Mouse (Mus musculus): ENCODE results near the gene Gdap1l1. TPM values are rescaled to one million over a fixed set of nuclear protein-coding genes. Genes with fewer than 3 reads are reported as not detected.
"Not testable (repeated sequence)": the region's sequence is repeated elsewhere in the genome, so short reads cannot be mapped to it uniquely, and the experiment has no call there.

The Gdap1l1 gene
- polyA plus RNA-seq, 1 experiment, result 0.31 TPM

DNA sequence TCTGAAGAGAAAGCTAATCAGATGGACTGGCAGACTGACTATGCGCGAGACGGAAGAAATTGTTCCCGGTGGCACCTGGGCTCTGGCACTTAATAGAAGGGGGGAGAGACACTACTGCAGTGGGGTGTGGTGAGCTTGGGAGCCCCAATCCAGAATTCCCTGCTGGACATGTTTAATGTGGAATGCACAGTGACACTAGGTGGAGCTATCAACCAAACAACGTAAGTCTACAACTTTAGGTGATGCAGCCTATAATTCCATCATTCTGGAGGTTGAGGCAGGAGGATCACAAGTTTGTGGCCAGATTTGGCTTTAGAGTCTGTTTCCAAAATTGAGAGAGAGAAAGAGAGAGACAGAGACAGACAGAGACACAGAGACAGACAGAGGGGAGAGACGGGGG lies 14.5 kb downstream of the Gdap1l1 start:
- no peak for TF ChIP-seq POLR2A (IDR thresholded peaks at IDR 0.05; ENCODE audit: low read depth, low read length)
- peak; percentile 39; the same call in 1 of the 2 replicates for TF ChIP-seq CTCF (conservative IDR thresholded peaks at IDR 0.05; ENCODE audit: insufficient read depth, insufficient read length, low read depth, low read length)
- WGBS, result 83% methylated on average over 6 of the region's 6 CpGs

DNA sequence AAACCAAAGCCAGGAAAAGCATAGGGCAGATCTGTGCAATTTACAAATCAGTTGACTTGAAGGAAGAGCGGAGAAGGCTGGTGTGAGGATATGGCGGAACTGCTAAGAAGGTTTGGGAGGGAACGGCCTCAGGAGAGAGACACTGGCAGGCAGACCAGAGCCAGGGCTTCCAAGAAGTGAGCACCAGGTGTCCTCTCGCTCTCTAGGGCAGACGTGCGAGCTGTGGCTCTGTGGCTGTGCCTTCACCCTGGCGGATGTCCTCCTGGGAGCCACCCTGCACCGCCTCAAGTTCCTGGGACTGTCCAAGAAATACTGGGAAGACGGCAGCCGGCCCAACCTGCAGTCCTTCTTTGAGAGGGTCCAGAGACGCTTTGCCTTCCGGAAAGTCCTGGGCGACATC lies 15.1 kb downstream of the Gdap1l1 start:
- peak; percentile 24 for DNase-seq
- Histone ChIP-seq H3K27ac (ENCODE audit: insufficient read depth, low read depth, low read length) (no peak overlapping the region), H3K4me3 (ENCODE audit: insufficient read depth, low read depth, low read length) (no peak overlapping the region), H3K4me1 (ENCODE audit: control insufficient read depth, insufficient read depth, low read length) (no peaks in the 10 kb centered on the region), H3K27me3 (replicated peaks; ENCODE audit: control insufficient read depth, insufficient read depth, low read length) (no peaks in the 10 kb centered on the region), H3K36me3 (ENCODE audit: control insufficient read depth, insufficient read depth, low read length) (no peaks in the 10 kb centered on the region)
- 83% methylated on average over 13 of the region's 13 CpGs for WGBS
- no peak for TF ChIP-seq POLR2A (IDR thresholded peaks at IDR 0.05; ENCODE audit: low read depth, low read length)
- no peak for TF ChIP-seq CTCF (conservative IDR thresholded peaks at IDR 0.05; ENCODE audit: insufficient read depth, insufficient read length, low read depth, low read length)

More for the DNA sequence above, 14.5 kb downstream of the Gdap1l1 start:
- H3K36me3 ChIP-seq (ENCODE audit: control insufficient read depth, insufficient read depth, low read length), result no peaks in the 10 kb centered on the region
- H3K4me3 ChIP-seq (ENCODE audit: insufficient read depth, low read depth, low read length), result no peak overlapping the region
- H3K27me3 ChIP-seq (replicated peaks; ENCODE audit: control insufficient read depth, insufficient read depth, low read length), result no peaks in the 10 kb centered on the region
- H3K27ac ChIP-seq (ENCODE audit: insufficient read depth, low read depth, low read length), result no peak overlapping the region
- peak; percentile 9 for DNase-seq
- no peaks in the 10 kb centered on the region for H3K4me1 ChIP-seq (ENCODE audit: control insufficient read depth, insufficient read depth, low read length)

DNA sequence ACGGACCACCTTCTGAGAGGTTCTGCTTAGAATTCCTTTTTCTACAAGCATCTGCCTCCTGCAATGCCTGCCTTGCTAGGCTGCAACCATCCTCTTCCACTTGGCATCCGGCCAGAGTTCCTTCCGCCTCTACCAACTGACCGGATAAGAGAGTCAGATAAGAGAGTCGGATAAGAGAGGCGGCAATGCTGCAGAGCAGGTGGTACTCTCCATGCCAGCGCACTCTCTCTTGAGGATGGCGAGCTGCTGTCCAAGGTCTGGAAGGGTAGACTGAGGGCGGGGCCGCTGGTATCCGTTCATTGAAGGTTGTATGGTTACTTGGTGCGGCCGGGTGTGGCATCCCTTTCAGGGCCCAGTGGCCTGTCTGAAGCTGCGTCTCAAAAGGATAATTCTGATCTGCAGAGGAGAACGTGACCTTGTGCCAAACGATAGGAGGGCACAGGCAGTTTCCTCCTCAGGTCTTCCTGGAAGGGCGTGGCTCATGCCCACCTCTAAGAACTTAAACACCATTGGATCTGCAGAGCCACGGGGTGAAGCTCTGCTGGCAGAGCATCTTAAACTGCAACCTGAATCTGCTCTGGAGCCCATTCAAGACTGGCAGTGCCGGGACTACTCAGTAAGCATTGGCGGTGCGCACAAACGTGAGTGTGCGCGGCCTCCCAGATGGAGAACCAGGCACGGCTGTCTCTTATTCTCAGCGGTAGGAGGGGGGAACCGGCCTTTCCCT lies 20.4 kb downstream of the Gdap1l1 start:
- H3K4me3 ChIP-seq (ENCODE audit: insufficient read depth, low read depth, low read length), result no peak overlapping the region
- TF ChIP-seq CTCF (conservative IDR thresholded peaks at IDR 0.05; ENCODE audit: insufficient read depth, insufficient read length, low read depth, low read length) (no peak), POLR2A (IDR thresholded peaks at IDR 0.05; ENCODE audit: low read depth, low read length) (no peak)
- no peaks in the 10 kb centered on the region for H3K4me1 ChIP-seq (ENCODE audit: control insufficient read depth, insufficient read depth, low read length)
- WGBS, result 45% methylated on average over 27 of the region's 27 CpGs
- H3K27ac ChIP-seq (ENCODE audit: insufficient read depth, low read depth, low read length), result no peak overlapping the region
- no peaks in the 10 kb centered on the region for H3K27me3 ChIP-seq (replicated peaks; ENCODE audit: control insufficient read depth, insufficient read depth, low read length)
- H3K36me3 ChIP-seq (ENCODE audit: control insufficient read depth, insufficient read depth, low read length), result no peaks in the 10 kb centered on the region
- no peak for DNase-seq

DNA sequence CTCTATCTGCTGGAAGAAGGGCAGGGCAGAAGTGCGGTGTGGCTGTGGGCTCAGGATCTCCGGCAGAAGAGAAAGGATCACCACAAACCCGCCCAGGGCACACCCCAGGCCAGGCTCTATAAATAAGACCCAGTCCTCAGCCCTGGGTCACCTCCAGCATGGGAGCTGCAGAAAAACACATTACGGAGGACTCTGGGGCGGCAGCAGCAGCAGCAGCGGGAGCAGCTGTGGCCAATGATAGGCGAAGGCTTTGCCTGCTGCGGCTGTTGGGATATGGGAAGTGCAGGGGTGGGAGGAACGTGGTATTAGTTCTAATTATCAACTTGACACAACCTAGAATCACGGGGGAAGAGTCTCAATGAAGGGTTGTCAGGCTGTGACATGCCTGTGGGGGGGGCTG lies 21.1 kb downstream of the Gdap1l1 start:
- Histone ChIP-seq H3K4me3 (ENCODE audit: insufficient read depth, low read depth, low read length) (no peak overlapping the region), H3K36me3 (ENCODE audit: control insufficient read depth, insufficient read depth, low read length) (no peaks in the 10 kb centered on the region), H3K27me3 (replicated peaks; ENCODE audit: control insufficient read depth, insufficient read depth, low read length) (no peaks in the 10 kb centered on the region), H3K27ac (ENCODE audit: insufficient read depth, low read depth, low read length) (no peak overlapping the region), H3K4me1 (ENCODE audit: control insufficient read depth, insufficient read depth, low read length) (0 out of 2 replicates have a peak, but pooled peaks cover 2% of the 10 kb centered on the region)
- TF ChIP-seq CTCF (conservative IDR thresholded peaks at IDR 0.05; ENCODE audit: insufficient read depth, insufficient read length, low read depth, low read length), result no peak
- TF ChIP-seq POLR2A (IDR thresholded peaks at IDR 0.05; ENCODE audit: low read depth, low read length), result no peak
- DNase-seq, result no peak
- 33% methylated on average over 10 of the region's 10 CpGs for WGBS

DNA sequence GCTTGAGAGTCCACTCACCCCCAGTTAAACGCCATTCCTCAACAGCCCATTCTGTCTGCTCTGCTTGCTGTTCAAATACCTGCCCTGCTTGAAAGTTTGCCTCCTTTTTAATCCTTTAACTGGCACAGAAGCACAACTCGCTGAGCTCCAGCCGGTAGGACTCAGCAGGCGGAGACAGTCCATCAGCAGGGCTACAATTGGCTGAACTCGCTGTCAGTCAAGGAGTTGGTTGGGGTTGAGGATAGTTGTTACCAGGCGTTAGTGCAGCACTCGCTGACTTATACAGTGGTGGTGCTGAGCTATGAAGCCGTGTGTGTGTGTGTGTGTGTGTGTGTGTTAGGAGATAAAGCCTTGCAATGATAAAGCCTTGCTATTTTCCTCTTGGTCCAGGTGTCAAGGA lies 22.3 kb downstream of the Gdap1l1 start:
- WGBS, result 92% methylated on average over 8 of the region's 8 CpGs
- Histone ChIP-seq H3K4me1 (ENCODE audit: control insufficient read depth, insufficient read depth, low read length) (0 out of 2 replicates have a peak, but pooled peaks cover 2% of the 10 kb centered on the region), H3K4me3 (ENCODE audit: insufficient read depth, low read depth, low read length) (no peak overlapping the region), H3K27ac (ENCODE audit: insufficient read depth, low read depth, low read length) (no peak overlapping the region), H3K36me3 (ENCODE audit: control insufficient read depth, insufficient read depth, low read length) (no peaks in the 10 kb centered on the region), H3K27me3 (replicated peaks; ENCODE audit: control insufficient read depth, insufficient read depth, low read length) (no peaks in the 10 kb centered on the region)
- TF ChIP-seq CTCF (conservative IDR thresholded peaks at IDR 0.05; ENCODE audit: insufficient read depth, insufficient read length, low read depth, low read length) (no peak), POLR2A (IDR thresholded peaks at IDR 0.05; ENCODE audit: low read depth, low read length) (no peak)
- no peak for DNase-seq

DNA sequence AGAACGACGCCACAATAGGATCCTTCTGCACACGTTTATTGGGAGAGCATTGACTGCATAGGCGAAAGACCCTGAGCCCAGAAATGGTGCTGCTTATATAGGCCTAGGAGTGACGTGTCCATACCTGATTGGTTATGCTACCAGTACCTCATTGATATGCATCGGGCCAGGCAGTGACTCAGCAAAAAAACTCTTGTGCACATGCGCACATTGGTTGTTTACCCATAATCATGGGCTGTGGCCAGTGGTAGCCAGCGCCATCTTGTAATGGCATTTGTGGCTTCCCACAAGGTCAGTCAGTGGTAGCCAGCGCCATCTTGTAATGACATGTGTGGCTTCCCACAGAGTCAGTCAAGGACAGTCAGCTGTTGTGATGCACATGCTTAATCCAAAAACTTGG lies 23.0 kb downstream of the Gdap1l1 start:
- not testable (repeated sequence) for H3K4me1 ChIP-seq (ENCODE audit: control insufficient read depth, insufficient read depth, low read length); DNase-seq; H3K4me3 ChIP-seq (ENCODE audit: insufficient read depth, low read depth, low read length); H3K27ac ChIP-seq (ENCODE audit: insufficient read depth, low read depth, low read length); H3K27me3 ChIP-seq (replicated peaks; ENCODE audit: control insufficient read depth, insufficient read depth, low read length); H3K36me3 ChIP-seq (ENCODE audit: control insufficient read depth, insufficient read depth, low read length)
- WGBS, result 97% methylated on average over 9 of the region's 9 CpGs

DNA sequence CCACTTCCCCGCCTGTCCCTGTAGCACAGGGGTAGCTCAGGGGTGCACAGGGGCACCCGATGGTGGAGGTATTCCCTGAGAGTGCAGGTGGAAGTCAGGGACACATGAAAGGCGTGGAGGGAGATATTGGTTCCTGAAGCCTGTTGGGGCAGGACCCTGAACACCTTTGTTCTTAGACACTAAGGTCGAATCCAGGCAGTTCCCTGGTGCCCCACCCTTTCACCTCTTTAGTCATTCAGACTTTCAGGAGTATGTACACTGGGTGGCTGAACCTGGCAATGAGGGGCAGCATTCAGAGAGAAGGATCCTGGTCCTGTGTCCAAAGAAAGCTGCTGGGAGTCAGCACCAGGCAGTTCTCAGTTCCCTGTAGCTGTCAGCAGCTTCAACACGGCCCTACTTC lies 24.1 kb downstream of the Gdap1l1 start:
- DNase-seq, result no peak
- H3K4me3 ChIP-seq (ENCODE audit: insufficient read depth, low read depth, low read length), result no peak overlapping the region
- 0 out of 2 replicates have a peak, but pooled peaks cover 2% of the 10 kb centered on the region for H3K4me1 ChIP-seq (ENCODE audit: control insufficient read depth, insufficient read depth, low read length)
- H3K36me3 ChIP-seq (ENCODE audit: control insufficient read depth, insufficient read depth, low read length), result no peaks in the 10 kb centered on the region
- H3K27ac ChIP-seq (ENCODE audit: insufficient read depth, low read depth, low read length), result no peak overlapping the region
- WGBS, result 88% methylated on average over 5 of the region's 5 CpGs
- TF ChIP-seq POLR2A (IDR thresholded peaks at IDR 0.05; ENCODE audit: low read depth, low read length), result no peak
- TF ChIP-seq CTCF (conservative IDR thresholded peaks at IDR 0.05; ENCODE audit: insufficient read depth, insufficient read length, low read depth, low read length), result no peak
- H3K27me3 ChIP-seq (replicated peaks; ENCODE audit: control insufficient read depth, insufficient read depth, low read length), result no peaks in the 10 kb centered on the region
